Mouse (Mus musculus) embryonic facial prominence, embryonic 14.5 days (tissue): ENCODE measurements around the gene Taf15. TPM values are rescaled to one million over a fixed set of nuclear protein-coding genes. Genes with fewer than 3 reads are reported as not detected.

Experiments used
- ATAC-seq: fragments of 200-750 bp; cut with Nextera tagmentation; 2 replicates; pipeline ENCODE4 v1.8.0; 2017; ENCODE audit warnings: low read depth, moderate number of reproducible peaks, moderate TSS enrichment
- DNase-seq: peaks from one replicate; pipeline ENCODE4 v3.0.0-alpha.2; 2015; ENCODE audit warnings: low spot score
- H3K27ac ChIP-seq: fragments of 300-500 bp; sonication (generic); replicated peaks from 2 replicates; pipeline ENCODE4 v1.5.1; 2014; ENCODE audit warnings: low read depth, mild to moderate bottlenecking, low read length, moderate library complexity
- H3K27me3 ChIP-seq: fragments of 300-500 bp; sonication (generic); replicated peaks from 2 replicates; pipeline ENCODE4 v1.6.1; 2014; ENCODE audit warnings: low read length; ENCODE audit not compliant: control insufficient read depth, insufficient read depth
- H3K36me3 ChIP-seq: fragments of 300-500 bp; sonication (generic); 2 replicates; pipeline ENCODE4 v1.6.1; 2014; ENCODE audit warnings: low read length, mixed read lengths; ENCODE audit not compliant: control insufficient read depth, insufficient read depth
- H3K4me1 ChIP-seq: fragments of 300-500 bp; sonication (generic); 2 replicates; pipeline ENCODE4 v1.6.1; 2014; ENCODE audit warnings: antibody characterized with exemption, low read length; ENCODE audit not compliant: control insufficient read depth, insufficient read depth
- H3K4me2 ChIP-seq: fragments of 300-500 bp; sonication (generic); 2 replicates; pipeline ENCODE4 v1.6.1; 2014; ENCODE audit warnings: low read depth, mild to moderate bottlenecking, low read length, moderate library complexity, mixed read lengths
- H3K4me3 ChIP-seq: fragments of 300-500 bp; sonication (generic); 2 replicates; pipeline ENCODE4 v1.5.1; 2014; ENCODE audit warnings: low read depth, mild to moderate bottlenecking, low read length
- H3K9ac ChIP-seq: fragments of 300-500 bp; sonication (generic); 2 replicates; pipeline ENCODE4 v1.6.1; 2014; ENCODE audit warnings: low read depth, mild to moderate bottlenecking, low read length, moderate library complexity, mixed read lengths
- H3K9me3 ChIP-seq: fragments of 300-500 bp; sonication (generic); 2 replicates; pipeline ENCODE4 v1.6.1; 2016; ENCODE audit warnings: low read length; ENCODE audit not compliant: control insufficient read depth
- WGBS: fragments of 180-500 bp; shearing (Covaris S2); extraction: QIAGEN DNeasy Blood & Tissue Kit; methylation state at CpG from one replicate; pipeline ENCODE4 v1.1.7; 2014; 5-methylcytosine and 5-hydroxymethylcytosine counted together
- polyA plus RNA-seq: library from polyadenylated mRNA; unstranded; fragments of >200 nt; fragmentation: Nextera tagmentation; extraction: Ambion mirVana; gene quantifications from 2 replicates; pipeline ENCODE4 v1.2.1, GENCODE M21; 2014

Gene Taf15
- polyA plus RNA-seq, 1 experiment from 2014 or later, result 7.6 TPM

GRCm38 (mm10) chr11:83509521-83509920 lies 36.6 kb downstream of the Taf15 start:
- Histone ChIP-seq H3K9ac (no peak overlapping the region), H3K4me1 (no peaks in the 10 kb centered on the region), H3K4me3 (no peak overlapping the region), H3K9me3 (no peaks in the 10 kb centered on the region), H3K27ac (no peak overlapping the region), H3K36me3 (peaks cover 36% of the 10 kb centered on the region), H3K4me2 (no peak overlapping the region), H3K27me3 (no peaks in the 10 kb centered on the region)
- no peak for DNase-seq
- ATAC-seq, result no peak

DNA sequence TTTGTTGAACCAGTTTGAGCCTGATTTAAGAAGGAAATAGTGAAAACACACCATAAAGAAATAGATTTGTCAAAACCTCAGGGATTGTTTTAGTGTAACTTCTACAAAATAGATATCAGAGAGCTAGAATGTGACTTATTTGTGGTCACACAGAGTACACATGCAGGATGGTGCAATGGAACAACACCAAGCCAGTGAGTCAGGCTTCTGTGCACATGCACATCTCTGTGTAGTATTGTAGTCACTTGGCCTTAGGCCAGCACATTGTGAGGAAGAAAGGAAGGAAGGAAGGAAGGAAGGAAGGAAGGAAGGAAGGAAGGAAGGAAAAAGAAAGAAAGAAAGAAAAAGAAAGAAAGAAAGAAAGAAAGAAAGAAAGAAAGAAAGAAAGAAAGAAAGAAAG lies 44.3 kb downstream of the Taf15 start:
- Histone ChIP-seq H3K4me2 (no peak overlapping the region), H3K27ac (no peak overlapping the region)
- ATAC-seq, result no peak

DNA sequence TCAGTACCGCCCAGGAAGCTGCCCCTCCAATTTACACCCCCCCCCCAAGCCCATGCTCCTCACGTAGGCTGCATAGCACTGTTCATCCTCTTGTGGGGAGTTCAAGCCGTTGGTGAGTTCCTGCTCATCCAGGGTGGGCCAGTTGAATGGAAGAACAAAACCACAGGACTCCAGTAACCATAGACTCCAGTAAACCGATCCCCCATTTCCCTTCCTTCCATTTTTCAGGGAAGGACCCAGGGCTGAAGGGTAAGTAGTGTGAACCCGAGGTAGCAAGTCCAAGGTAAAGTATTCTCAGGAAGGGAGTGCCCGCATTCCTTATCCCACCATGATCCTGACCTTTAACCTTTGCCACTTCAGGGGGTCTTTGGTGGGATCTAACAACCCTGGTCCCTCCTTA lies 45.5 kb downstream of the Taf15 start:
- H3K9ac ChIP-seq, result no peak overlapping the region
- H3K4me2 ChIP-seq, result no peak overlapping the region
- ATAC-seq, result no peak
- no peaks in the 10 kb centered on the region for H3K4me1 ChIP-seq
- no peak for DNase-seq
- no peak overlapping the region for H3K4me3 ChIP-seq
- H3K27me3 ChIP-seq, result no peaks in the 10 kb centered on the region
- no peaks in the 10 kb centered on the region for H3K9me3 ChIP-seq
- 64% methylated on average over 6 of the region's 6 CpGs for WGBS
- no peak overlapping the region for H3K27ac ChIP-seq
- H3K36me3 ChIP-seq, result no peaks in the 10 kb centered on the region

More for the DNA sequence above, 44.3 kb downstream of the Taf15 start:
- no peak overlapping the region for H3K4me3 ChIP-seq
- H3K9me3 ChIP-seq, result no peaks in the 10 kb centered on the region
- H3K4me1 ChIP-seq, result no peaks in the 10 kb centered on the region
- no peaks in the 10 kb centered on the region for H3K27me3 ChIP-seq
- no peak for DNase-seq
- H3K36me3 ChIP-seq, result no peaks in the 10 kb centered on the region
- H3K9ac ChIP-seq, result no peak overlapping the region

GRCm38 (mm10) chr11:83522075-83522474 lies 49.2 kb downstream of the Taf15 start, which contains the start of gene Heatr9:
Gene Heatr9, minus strand, starts transcription at chr11:83522175.
- 85% methylated on average over 3 of the region's 3 CpGs for WGBS
- H3K27ac ChIP-seq, result no peak within 1 kb of the TSS
- H3K4me2 ChIP-seq, result no peak within 1 kb of the TSS
- no peaks in the 10 kb centered on the region for H3K9me3 ChIP-seq
- H3K4me1 ChIP-seq, result no peaks in the 10 kb centered on the region
- ATAC-seq (no peak), DNase-seq (no peak)
- H3K36me3 ChIP-seq, result no peaks in the 10 kb centered on the region
- no peaks in the 10 kb centered on the region for H3K27me3 ChIP-seq
- H3K4me3 ChIP-seq, result no peak within 1 kb of the TSS
- H3K9ac ChIP-seq, result no peak within 1 kb of the TSS

DNA sequence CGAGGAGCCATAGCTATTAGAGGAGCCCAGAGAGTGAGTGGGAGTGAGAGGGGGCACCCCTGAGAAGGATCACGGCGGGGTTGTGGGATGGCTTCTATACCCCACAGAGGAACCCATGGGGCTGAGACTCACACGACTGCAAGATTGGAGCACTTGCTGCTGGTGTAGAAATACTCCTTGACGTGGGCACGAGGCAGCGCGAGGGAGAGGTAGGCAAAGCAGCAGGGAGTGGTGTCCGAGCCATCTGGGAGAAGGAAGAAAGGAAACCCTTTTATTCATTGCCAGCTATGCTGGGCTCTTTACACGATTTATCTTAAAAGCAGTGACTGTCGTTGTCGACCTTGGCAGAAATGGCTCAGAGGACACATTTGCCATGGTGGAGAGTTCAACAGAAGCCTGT lies 56.1 kb downstream of the Taf15 start:
- Histone ChIP-seq H3K36me3 (no peaks in the 10 kb centered on the region), H3K27ac (no peak overlapping the region), H3K4me2 (no peak overlapping the region), H3K4me1 (peaks cover 2% of the 10 kb centered on the region), H3K4me3 (no peak overlapping the region), H3K9me3 (no peaks in the 10 kb centered on the region), H3K27me3 (no peaks in the 10 kb centered on the region), H3K9ac (no peak overlapping the region)
- ATAC-seq (no peak), DNase-seq (no peak)
- WGBS, result 66% methylated on average over 12 of the region's 12 CpGs

- Histone ChIP-seq H3K27me3 (no peaks in the 10 kb centered on the region), H3K4me3 (no peak within 1 kb of the TSS), H3K27ac (no peak within 1 kb of the TSS), H3K4me2 (no peak within 1 kb of the TSS), H3K9ac (no peak within 1 kb of the TSS), H3K36me3 (no peaks in the 10 kb centered on the region), H3K4me1 (peaks cover 11% of the 10 kb centered on the region), H3K9me3 (no peaks in the 10 kb centered on the region)
- no peak for DNase-seq
- no peak for ATAC-seq
- WGBS, result 88% methylated on average over 5 of the region's 5 CpGs
Measured at GRCm38 (mm10) chr11:83530360-83530759, 57.5 kb downstream of the Taf15 start, which contains the start of gene Ccl5. Gene Ccl5, minus strand, starts transcription at chr11:83530518.

- H3K4me1 ChIP-seq, result peaks cover 11% of the 10 kb centered on the region
- H3K27me3 ChIP-seq, result no peaks in the 10 kb centered on the region
- no peak overlapping the region for H3K4me2 ChIP-seq
- H3K9me3 ChIP-seq, result no peaks in the 10 kb centered on the region
- H3K9ac ChIP-seq, result no peak overlapping the region
- no peaks in the 10 kb centered on the region for H3K36me3 ChIP-seq
- no peak for DNase-seq
- H3K27ac ChIP-seq, result no peak overlapping the region
- WGBS, result 91% methylated on average over 1 of the region's 1 CpGs
- ATAC-seq, result no peak
- no peak overlapping the region for H3K4me3 ChIP-seq
Measured at GRCm38 (mm10) chr11:83533192-83533591, 60.3 kb downstream of the Taf15 start.

GRCm38 (mm10) chr11:83534143-83534542 lies 61.3 kb downstream of the Taf15 start:
- H3K4me2 ChIP-seq, result peak overlapping the region; percentile 37
- 70% methylated on average over 8 of the region's 8 CpGs for WGBS
- peaks cover 11% of the 10 kb centered on the region for H3K4me1 ChIP-seq
- no peaks in the 10 kb centered on the region for H3K9me3 ChIP-seq
- ATAC-seq (no peak; the same call in 1 of the 2 replicates), DNase-seq (no peak)
- no peak overlapping the region for H3K4me3 ChIP-seq
- no peaks in the 10 kb centered on the region for H3K27me3 ChIP-seq
- 0 out of 2 replicates have a peak overlapping the region, but pooled peaks have one; percentile 19 for H3K9ac ChIP-seq
- peak overlapping the region; percentile 52; the same call in 1 of the 2 replicates for H3K27ac ChIP-seq
- H3K36me3 ChIP-seq, result no peaks in the 10 kb centered on the region

DNA sequence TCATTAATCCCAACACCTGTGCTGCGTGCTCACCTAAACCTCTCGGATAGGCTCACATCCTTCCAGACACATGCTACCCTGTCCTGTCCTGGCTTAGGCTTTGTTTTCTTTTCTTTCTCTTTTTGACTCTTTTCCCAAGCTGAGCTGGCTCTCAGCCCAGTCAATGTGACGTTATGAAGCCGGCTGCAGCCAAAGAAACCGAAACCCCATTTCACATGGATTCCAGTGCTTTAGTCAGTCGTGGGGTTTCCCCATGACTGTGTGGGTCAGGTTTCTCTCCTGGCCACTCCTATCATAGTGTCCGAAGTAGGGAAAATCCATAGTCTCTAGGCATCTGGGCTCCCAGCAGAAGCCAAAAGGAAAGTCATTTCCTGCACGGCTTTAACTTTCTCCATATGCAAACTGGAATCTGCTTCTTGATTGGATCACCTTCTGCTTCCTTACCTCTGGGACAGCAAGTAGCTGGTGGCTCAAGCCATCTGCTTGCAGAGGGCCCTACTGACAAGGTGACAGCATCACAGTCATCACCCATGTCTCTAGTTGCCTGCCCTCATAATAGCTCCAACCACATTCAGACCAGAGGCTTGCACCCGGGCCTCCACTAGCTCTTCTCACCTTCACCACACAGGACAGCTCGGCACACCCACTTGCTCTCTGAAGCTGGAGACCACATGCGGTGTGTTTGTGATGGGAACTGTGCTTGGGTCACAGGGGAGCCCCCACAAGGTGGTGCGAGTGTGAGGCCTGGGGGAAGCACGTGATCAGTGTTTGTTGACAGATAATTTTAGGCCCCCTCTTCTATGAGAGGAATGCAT lies 61.9 kb downstream of the Taf15 start:
- no peaks in the 10 kb centered on the region for H3K9me3 ChIP-seq
- WGBS, result 27% methylated on average over 13 of the region's 13 CpGs
- H3K9ac ChIP-seq, result no peak overlapping the region
- H3K4me1 ChIP-seq, result peaks cover 11% of the 10 kb centered on the region
- H3K27ac ChIP-seq, result peak overlapping the region; percentile 57
- DNase-seq (peak; percentile 95), ATAC-seq (peak; percentile 95)
- peak overlapping the region; percentile 37 for H3K4me2 ChIP-seq
- H3K4me3 ChIP-seq, result no peak overlapping the region
- no peaks in the 10 kb centered on the region for H3K36me3 ChIP-seq
- no peaks in the 10 kb centered on the region for H3K27me3 ChIP-seq
